Mouse (Mus musculus): ENCODE data around the gene Farp1. TPM values are rescaled to one million over a fixed set of nuclear protein-coding genes. Genes with fewer than 3 reads are reported as not detected.

Gene Farp1
- total RNA-seq, 2 experiments from 2014 or later, result 126 to 130 TPM

DNA sequence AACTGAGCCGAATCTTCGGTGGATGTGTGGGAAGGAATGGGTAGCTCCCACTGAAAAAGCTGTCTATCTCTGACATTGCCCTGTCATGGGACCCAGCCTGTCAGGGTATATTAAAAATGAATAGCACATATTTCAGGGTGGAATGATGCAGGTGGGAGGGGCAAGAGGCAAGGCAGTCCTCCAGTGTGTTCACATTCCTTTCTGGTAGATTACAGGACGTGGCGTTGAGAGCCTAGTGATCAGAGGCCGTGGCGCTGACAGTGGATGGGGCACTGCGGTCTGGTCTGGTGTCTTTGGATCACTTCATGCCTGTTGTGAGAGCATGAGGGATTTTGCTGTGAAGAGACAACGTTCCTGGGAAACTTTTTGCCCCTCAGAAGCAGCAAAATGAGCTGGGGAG, 64.1 kb downstream of the Farp1 start:
- intact Hi-C loops (cut with DNase I), result no loop called here
- DNase-seq (ENCODE audit: low spot score in 2 of 2), result no peak

DNA sequence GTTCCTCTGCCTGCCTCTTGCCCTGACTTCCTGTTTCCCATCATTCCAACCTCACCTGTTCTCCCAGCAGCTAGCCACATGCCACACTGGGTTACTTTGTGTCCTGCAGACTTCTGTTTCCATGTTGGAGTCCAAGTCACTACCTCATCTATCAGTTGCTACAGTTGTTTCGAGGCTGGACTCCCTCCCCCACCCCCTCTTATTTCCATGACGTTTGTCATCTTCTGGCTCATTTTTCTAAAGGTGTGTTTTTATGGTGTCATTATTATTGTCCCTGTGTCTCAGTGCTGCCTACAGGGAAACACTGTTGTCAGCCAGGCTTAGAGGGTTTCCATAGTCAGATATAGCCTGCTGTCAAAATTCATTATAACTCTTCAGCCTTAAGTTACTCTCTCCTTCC, 64.9 kb downstream of the Farp1 start:
- DNase-seq (ENCODE audit: low spot score in 2 of 2), result no peak
- intact Hi-C loops (cut with DNase I), result no loop called here

GRCm38 (mm10) chr14:121100829-121101228, 65.8 kb downstream of the Farp1 start:
- no peak for DNase-seq (ENCODE audit: low spot score in 2 of 2)
- intact Hi-C loops (cut with DNase I), result no loop called here

- no peak for DNase-seq (ENCODE audit: low spot score in 2 of 2)
- intact Hi-C loops (cut with DNase I), result no loop called here
Measured at GRCm38 (mm10) chr14:121101531-121101930, 66.5 kb downstream of the Farp1 start.

GRCm38 (mm10) chr14:121102599-121102998, 67.6 kb downstream of the Farp1 start:
- intact Hi-C loops (cut with DNase I), result no loop called here
- no peak for DNase-seq (ENCODE audit: low spot score in 2 of 2)

DNA sequence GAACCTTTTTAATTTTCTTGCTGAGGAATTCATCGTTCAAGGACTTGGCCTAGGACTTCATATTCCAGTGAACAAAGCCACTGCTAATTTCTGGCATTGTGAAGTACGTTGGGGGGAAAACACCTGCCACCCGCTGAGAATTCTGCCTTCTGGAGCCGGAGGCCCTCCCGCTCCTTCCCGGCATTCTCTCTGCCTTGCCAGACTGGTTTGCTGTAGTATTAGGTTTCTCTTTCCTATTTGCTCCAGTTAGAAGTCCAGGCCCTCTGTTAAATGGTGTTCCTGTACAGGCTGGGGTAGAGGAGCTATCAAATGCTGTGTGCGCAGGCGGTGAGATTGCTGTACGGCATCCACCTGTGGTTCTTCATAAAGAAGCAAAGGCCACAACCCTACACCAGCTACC, 68.5 kb downstream of the Farp1 start:
- DNase-seq (ENCODE audit: low spot score in 2 of 2), result peak in 1 of 2 experiments; percentile 29

DNA sequence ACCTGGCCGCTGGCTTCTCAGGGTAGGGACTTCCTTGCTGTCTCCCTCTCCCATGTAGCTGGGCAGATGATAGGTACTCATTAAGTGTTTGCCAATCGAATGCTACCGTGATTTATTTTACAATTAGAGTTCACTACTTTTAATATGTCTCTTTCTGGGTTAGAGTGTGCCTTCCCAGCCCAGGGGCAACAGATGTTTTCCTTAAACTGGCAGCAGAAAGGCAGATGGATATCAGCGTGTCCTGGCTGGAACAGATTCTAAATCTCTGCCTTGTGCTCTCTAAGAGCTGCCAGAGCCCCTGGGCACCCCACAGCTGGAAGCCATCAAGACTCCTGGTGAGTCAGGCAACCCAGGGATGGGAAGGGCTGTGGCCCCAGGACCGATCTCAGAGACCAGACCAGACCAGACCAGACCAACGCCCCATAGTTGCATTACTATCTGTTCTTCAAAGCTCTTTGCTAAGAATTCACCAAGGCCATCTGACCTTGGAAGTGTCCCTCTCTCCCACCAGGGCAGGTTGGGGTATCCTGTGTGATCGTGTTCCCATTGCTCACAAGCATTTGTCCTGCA, 69.8 kb downstream of the Farp1 start:
- DNase-seq (ENCODE audit: low spot score in 2 of 2), result no peak
- intact Hi-C loops (cut with DNase I), result no loop called here

More for the DNA sequence above, 68.5 kb downstream of the Farp1 start:
- intact Hi-C loops (cut with DNase I), result no loop called here

DNA sequence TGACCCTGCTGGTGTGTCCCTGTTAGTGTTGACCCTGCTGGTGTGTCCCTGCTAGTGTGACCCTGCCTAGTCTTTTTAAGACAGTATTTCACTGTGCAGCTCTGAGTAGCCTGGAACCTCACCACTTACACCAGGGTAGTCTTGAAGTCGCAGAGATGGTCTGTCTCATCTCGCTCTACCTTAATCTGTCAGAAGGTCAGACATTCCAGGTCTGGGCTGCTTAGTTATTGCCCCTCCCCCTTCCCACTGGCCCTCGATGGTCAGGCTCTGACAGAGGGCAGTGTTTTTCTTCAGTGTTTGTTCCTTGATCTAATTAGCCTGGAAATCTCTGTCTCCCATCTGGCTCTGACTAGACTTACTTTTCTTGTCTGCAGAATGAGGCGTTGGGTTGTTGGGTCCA, 71.9 kb downstream of the Farp1 start:
- intact Hi-C loops (cut with DNase I), result no loop called here

GRCm38 (mm10) chr14:121107707-121108285, 72.8 kb downstream of the Farp1 start:
- no peak for DNase-seq (ENCODE audit: low spot score in 2 of 2)
- intact Hi-C loops (cut with DNase I), result loop anchor here (2.0 kb wide), 1 partner anchor 71 kb away; no protein-coding TSS in a partner anchor

More for the DNA sequence above, 71.9 kb downstream of the Farp1 start:
- DNase-seq (ENCODE audit: low spot score in 2 of 2), result no peak

DNA sequence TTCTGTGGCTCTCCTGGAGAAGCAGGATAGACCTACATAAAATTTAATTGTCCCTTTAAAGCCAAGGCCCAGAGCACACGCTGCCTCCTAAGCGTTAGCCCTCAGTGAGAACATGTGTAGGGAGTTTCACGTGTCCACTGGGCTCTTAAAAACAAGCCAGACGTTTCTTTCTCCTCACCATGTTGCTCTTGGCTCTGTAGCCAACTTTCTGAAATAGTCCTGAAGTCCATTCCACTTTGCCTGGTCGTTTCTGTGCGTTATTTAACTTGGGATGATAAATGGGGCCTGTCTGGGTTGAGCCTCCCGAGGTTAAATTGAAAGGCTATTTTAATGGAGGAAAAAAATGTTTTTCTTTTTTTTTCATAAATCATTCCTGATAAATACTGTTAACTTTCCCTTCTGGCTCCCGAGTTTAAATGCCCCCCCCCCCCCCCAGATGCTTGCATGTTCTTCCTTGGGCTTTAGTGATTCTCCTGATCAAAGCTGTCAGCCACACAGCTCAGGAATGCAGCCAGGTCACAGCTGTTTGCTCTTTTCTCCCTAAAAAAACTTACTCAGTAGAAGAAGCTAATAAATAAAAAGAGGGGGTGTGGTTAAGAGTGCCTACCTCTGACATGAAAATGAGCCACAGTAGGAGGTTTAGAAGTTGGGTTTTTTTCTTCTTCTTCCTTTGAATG, 73.6 kb downstream of the Farp1 start:
- no peak for DNase-seq (ENCODE audit: low spot score in 2 of 2)
- intact Hi-C loops (cut with DNase I), result loop anchor here (2.0 kb wide), 1 partner anchor 72 kb away; no protein-coding TSS in a partner anchor

DNA sequence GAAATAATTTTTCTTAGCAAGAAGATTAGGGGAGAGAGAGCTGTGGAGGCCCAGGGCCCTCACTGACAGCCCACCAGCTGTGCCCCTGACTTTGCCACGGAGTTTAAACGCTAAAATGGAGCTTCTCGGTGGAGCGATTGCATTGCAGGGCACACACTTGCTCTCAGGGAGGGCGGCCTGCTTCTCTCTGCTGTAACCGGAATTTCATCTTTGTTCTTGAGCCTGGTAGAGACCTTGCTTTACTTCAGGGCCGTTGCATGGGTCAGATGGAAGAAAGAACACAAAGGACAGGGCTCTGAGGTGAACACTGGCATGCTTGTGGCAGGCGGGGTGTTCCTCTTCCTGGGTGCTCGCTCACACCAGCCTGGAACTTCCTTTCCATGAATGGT, 74.1 kb downstream of the Farp1 start:
- intact Hi-C loops (cut with DNase I), result loop anchor here (2.0 kb wide), 1 partner anchor 72 kb away; no protein-coding TSS in a partner anchor

GRCm38 (mm10) chr14:121110492-121111267, 75.7 kb downstream of the Farp1 start:
- intact Hi-C loops (cut with DNase I), result no loop called here
- no peak for DNase-seq (ENCODE audit: low spot score in 2 of 2)

More for the DNA sequence above, 74.1 kb downstream of the Farp1 start:
- no peak for DNase-seq (ENCODE audit: low spot score in 2 of 2)

DNA sequence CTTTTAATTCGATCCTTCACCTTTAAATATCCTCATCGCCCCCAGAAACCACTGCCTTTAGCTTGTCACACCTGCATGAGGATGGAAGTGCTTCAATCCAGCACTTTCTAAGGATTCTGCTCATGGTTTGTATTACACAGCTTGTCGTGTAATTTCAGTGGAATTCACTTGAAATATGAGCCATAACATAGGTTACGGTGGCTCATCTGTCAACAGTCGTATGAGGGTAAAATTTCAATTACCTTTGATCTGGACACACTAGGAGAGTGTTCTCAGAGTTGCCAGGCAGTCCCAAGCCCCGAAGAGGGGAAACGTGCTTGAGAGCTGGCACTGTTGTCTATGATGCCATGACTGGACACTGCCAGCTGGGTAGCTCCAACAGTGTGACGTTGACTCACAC, 77.1 kb downstream of the Farp1 start:
- intact Hi-C loops (cut with DNase I), result no loop called here
- DNase-seq (ENCODE audit: low spot score in 2 of 2), result no peak

- DNase-seq (ENCODE audit: low spot score in 2 of 2), result peak; percentile 49 to 70
- intact Hi-C loops (cut with DNase I), result no loop called here
Measured at GRCm38 (mm10) chr14:121113785-121114184, 78.8 kb downstream of the Farp1 start.

- no peak for DNase-seq (ENCODE audit: low spot score in 2 of 2)
- intact Hi-C loops (cut with DNase I), result no loop called here
Measured at GRCm38 (mm10) chr14:121116696-121117095, 81.7 kb downstream of the Farp1 start.

- DNase-seq (ENCODE audit: low spot score in 2 of 2), result no peak
- intact Hi-C loops (cut with DNase I), result no loop called here
Measured at GRCm38 (mm10) chr14:121118860-121119259, 83.9 kb downstream of the Farp1 start.

GRCm38 (mm10) chr14:121121664-121122063, 86.7 kb downstream of the Farp1 start:
- intact Hi-C loops (cut with DNase I), result no loop called here
- DNase-seq (ENCODE audit: low spot score in 2 of 2), result no peak

DNA sequence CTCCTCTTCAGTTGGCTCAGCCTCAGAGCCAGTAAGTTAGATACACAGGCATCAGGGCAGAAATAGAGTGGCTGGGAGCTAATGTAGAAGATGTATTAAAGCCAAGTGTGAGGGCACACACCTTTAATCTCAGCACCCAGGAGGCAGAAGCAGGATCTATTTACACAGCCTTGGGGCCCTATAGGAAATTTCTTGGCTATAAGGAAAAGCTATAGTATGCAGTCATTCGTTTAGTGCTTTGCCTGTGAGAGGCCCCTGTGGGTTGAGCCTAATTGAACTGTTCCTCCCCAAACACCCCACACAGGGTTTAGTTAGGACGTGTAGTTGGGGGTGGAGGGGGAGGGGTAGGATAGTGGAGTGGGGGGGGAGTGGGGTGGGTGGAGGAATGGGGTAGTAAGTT, 87.9 kb downstream of the Farp1 start:
- intact Hi-C loops (cut with DNase I), result no loop called here

GRCm38 (mm10) chr14:121124409-121125010, 89.5 kb downstream of the Farp1 start:
- intact Hi-C loops (cut with DNase I), result no loop called here
- peak in 1 of 2 experiments; percentile 43 for DNase-seq (ENCODE audit: low spot score in 2 of 2)

More for the DNA sequence above, 87.9 kb downstream of the Farp1 start:
- DNase-seq (ENCODE audit: low spot score in 2 of 2), result no peak

DNA sequence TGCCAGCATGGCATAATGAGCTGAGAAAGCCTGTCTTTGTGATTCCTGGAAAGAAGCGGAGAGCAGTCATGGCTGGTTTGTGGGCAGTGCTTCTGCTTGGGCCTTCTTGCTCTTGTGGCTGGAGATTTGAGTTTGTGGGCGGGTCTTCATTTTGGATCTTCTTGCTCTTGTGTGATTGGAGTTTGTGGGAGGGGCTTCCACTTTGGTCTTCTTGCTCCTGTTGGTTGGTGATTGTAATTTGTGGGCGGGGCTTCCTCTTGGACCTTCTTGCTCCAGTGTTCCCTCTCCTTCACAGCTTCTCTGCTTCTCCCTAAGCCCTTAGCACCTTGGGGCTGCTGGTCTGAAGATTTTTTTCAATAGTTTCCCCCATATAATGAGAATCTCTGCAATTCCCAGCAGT, 90.7 kb downstream of the Farp1 start:
- no peak for DNase-seq (ENCODE audit: low spot score in 2 of 2)
- intact Hi-C loops (cut with DNase I), result no loop called here
